Mouse (Mus musculus): Measurements from ENCODE around the gene Olfr672.
"Not testable (repeated sequence)": the region's sequence is repeated elsewhere in the genome, so short reads cannot be mapped to it uniquely, and the experiment has no call there.

Olfr672 gene

DNA sequence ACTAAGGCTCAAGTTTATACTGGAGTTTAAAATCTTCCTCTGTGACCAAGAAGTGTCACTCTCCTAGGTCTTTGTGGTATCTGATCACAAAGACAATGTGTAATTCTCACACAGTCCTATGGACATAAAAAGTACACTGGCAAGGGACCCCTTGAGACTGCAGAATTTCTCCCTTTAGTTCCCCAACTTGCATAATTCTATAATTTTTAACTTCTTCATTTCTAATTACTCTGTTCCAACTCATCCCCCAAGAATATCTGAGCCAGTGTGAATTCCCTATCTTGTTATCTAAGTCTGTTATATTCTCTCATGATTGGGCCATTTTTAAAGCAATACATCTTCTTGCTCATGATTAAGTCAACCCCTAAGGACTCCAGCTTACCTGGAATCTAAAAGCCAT lies at the start of gene Olfr672:
Gene Olfr672 (minus strand): TSS at position 101 of the 400 bp plus-strand sequence.
- DNase-seq = no peak

DNA sequence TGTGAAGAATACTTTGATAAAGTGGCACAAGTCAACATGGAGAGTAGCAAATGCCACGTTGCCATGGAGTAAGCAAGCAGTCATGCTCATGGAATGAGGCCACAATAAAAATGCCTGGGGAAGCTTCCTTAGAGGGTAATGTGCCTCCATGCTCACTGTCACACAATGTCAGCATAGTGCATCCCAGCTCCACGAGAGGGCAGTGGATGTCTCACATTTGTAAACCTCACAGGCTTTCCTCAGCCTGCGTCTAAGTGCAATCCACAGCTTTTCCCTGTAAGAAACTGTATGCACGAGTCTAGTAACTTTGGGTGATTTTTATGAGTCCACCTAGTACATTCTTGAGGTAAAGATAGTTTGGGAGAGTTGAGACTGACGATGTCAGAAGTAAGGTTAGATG lies 32.0 kb upstream of the Olfr672 start:
- not testable (repeated sequence) for DNase-seq

DNA sequence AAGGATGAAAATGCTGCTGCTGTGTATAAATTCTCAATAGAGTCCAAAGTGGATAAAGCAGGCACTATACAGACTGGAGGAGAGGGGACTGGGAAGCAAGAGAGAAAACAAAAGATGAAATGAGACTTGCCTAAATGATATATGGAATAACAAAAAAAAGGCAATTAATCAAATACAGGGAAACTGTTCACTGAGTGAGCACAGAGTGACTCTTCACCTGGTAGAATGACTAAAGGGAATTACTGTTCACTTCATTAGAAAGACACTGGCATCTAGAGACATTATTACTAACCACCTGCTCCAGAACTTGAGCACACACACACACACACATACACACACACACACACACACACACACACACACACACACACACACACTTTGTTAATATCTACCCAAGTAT lies 30.6 kb upstream of the Olfr672 start, which contains the start of gene Olfr676:
Gene Olfr676 (plus strand): TSS at position 301 of the 400 bp plus-strand sequence.
- no peak for DNase-seq

DNA sequence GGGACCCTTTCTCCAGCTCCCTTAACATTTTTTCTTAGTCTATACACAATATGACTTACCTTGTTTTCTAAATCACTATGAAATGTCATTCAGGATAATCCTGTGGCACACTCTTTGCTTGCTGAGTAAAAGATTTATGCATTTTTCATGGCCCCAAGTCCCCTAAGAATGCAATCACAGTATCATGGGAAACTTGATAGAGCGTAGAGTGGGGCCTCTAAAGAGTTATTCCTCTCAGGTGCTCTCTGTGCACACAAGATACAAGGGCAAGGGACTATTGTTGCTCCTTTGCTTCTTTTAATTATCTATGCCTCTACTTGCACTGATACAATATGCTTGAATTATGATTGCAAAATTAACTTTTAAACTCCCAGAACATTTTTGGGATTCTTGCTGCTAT lies 26.5 kb upstream of the Olfr672 start, which contains the start of gene Olfr675:
Gene Olfr675 (minus strand): TSS at position 101 of the 400 bp plus-strand sequence.
- DNase-seq = no peak

DNA sequence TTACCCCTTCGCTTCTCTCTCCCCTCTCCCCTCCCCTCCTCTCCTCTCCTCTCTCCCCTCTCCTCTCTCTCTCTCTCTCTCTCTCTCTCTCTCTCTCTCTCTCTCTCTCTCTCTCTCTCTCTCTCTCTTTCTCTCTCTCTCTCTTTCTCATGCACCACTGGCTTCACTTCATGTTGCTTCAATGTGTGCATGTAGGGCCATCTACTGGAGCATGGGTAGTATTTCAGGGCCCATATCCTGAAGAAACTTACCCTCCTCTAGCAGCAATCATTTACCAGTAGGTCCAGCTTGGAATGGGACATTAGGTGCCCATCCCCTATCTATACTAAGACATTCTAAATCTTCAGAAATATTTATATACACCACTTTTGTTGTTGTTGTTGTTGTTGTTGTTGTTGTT lies 20.7 kb upstream of the Olfr672 start:
- no peak for DNase-seq

DNA sequence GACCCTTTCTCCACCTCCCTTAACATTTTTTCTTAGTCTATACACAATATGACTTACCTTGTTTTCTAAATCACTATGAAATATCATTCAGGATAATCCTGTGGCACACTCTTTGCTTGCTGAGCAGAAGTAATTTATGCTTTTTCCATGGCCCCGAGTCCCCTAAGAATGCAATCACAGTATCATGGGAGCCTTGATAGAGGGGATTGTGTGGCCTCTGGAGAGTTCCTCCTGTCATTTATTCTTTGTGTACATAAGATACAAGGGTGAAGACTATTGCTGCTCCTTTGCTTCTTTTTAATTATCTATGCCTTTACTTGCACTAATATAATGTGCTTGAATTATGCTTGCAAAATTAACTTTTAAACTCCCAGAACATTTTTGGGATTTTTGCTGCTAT lies 22.8 kb downstream of the Olfr672 start, which contains the start of gene Olfr671:
Gene Olfr671 (minus strand): TSS at position 101 of the 400 bp plus-strand sequence.
- DNase-seq = no peak

DNA sequence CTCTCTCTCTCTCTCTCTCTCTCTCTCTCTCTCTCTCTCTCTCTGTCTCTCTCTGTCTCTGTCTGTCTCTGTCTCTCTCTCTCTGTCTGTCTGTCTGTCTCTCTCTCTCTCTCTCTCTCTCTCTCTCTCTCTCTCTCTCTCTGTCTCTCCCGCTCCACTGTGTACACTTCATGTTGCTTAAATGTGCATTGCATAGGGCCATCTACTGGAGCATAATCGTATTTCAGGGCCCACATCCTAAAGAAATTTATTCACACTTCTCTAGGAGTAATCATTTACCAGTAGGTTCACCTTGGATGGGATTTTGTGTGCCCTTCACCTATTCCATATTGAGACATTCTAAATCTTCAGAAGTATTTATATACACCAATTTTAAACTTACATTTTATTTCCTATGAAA lies 29.3 kb downstream of the Olfr672 start:
- DNase-seq = not testable (repeated sequence)

DNA sequence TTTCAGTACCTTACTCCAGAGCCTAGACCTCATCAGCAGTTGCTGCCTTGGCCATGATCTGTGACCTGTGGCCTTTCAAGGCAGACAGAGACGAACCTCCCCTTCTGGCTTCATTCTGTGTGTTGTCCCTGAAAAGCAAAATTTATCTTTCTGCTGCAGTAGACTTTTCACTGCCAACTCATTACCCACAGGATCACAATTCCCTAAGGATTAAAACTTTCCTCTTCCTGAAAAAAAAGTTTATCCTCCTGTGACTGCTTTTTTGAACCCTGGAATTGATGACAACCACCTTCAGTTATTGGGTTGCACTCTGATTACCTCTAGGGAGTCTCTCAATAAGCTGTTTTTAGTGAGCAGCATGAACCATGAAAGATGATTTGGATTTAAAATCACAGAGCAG lies 39.3 kb downstream of the Olfr672 start, which contains the start of gene Olfr670:
Gene Olfr670 (minus strand): TSS at position 101 of the 400 bp plus-strand sequence.
- no peak for DNase-seq

DNA sequence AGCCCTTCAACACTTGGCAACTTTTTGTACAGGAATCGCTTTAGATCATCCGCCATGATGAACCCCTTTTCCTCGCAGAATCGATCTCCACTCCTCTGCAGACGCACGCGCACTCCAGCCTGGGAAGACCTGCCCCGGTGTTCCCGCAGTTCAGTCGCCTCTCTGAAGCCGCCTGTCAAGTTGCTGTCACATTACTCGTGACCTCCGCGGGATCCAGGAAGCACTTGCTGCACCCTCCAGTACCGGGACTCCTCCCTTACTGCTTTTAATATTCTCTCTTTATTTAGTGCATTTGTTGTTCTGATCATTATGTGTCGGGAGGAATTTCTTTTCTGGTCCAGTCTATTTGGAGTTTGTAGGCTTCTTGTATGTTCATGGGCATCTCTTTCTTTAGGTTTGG lies 51.6 kb downstream of the Olfr672 start:
- DNase-seq = not testable (repeated sequence)
